Mouse (Mus musculus) liver, embryonic 15.5 days (tissue): ENCODE results near the gene Mrpl16. TPM values are rescaled to one million over a fixed set of nuclear protein-coding genes. Genes with fewer than 3 reads are reported as not detected.
A peak's percentile ranks its signal among the peaks of the same experiment; 100 is the strongest.

Experiments used
- ATAC-seq: fragments of 200-750 bp; cut with Nextera tagmentation; 2 replicates; pipeline ENCODE4 v1.8.0; 2017; ENCODE audit warnings: moderate number of reproducible peaks, mild to moderate bottlenecking, moderate library complexity; ENCODE audit not compliant: insufficient read depth
- H3K27ac ChIP-seq: fragments of 300-500 bp; sonication (generic); replicated peaks from 2 replicates; pipeline ENCODE4 v1.5.1; 2015; ENCODE audit warnings: mild to moderate bottlenecking, inconsistent platforms
- H3K27me3 ChIP-seq: fragments of 300-500 bp; sonication (generic); 2 replicates; pipeline ENCODE4 v1.6.1; 2015; ENCODE audit warnings: mild to moderate bottlenecking, inconsistent platforms
- H3K36me3 ChIP-seq: fragments of 300-500 bp; sonication (generic); replicated peaks from 2 replicates; pipeline ENCODE4 v1.6.1; 2015; ENCODE audit warnings: moderate library complexity, mild to moderate bottlenecking, inconsistent platforms
- H3K4me1 ChIP-seq: fragments of 300-500 bp; sonication (generic); replicated peaks from 2 replicates; pipeline ENCODE4 v1.6.1; 2015; ENCODE audit warnings: inconsistent platforms
- H3K4me2 ChIP-seq: fragments of 300-500 bp; sonication (generic); 2 replicates; pipeline ENCODE4 v1.6.1; 2015; ENCODE audit warnings: moderate library complexity, mild to moderate bottlenecking, inconsistent platforms
- H3K4me3 ChIP-seq: fragments of 300-500 bp; sonication (generic); replicated peaks from 2 replicates; pipeline ENCODE4 v1.5.1; 2015; ENCODE audit warnings: mild to moderate bottlenecking, inconsistent platforms
- H3K9ac ChIP-seq: fragments of 300-500 bp; sonication (generic); 2 replicates; pipeline ENCODE4 v1.6.1; 2015; ENCODE audit warnings: moderate library complexity, mild to moderate bottlenecking, inconsistent platforms
- H3K9me3 ChIP-seq: fragments of 300-500 bp; sonication (generic); replicated peaks from 2 replicates; pipeline ENCODE4 v1.6.1; 2016; ENCODE audit warnings: inconsistent platforms
- WGBS: fragments of 180-500 bp; shearing (Covaris S2); methylation state at CpG from one replicate; pipeline ENCODE4 v1.1.7; 2015; ENCODE audit warnings: mixed read lengths; ENCODE audit not compliant: insufficient replicate concordance; 5-methylcytosine and 5-hydroxymethylcytosine counted together
- polyA plus RNA-seq: library from polyadenylated mRNA; unstranded; fragments of >200 nt; fragmentation: Nextera tagmentation; extraction: Ambion mirVana; gene quantifications from 2 replicates; pipeline ENCODE4 v1.2.1, GENCODE M21; 2015

Gene Mrpl16
- polyA plus RNA-seq, 1 experiment from 2014 or later, result 33.6 TPM

- H3K4me3 ChIP-seq, result no peak overlapping the region
- no peaks in the 10 kb centered on the region for H3K27me3 ChIP-seq
- H3K27ac ChIP-seq, result no peak overlapping the region
- WGBS, result 27% methylated on average over 1 of the region's 1 CpGs
- no peaks in the 10 kb centered on the region for H3K36me3 ChIP-seq
- no peaks in the 10 kb centered on the region for H3K9me3 ChIP-seq
- no peak overlapping the region for H3K4me2 ChIP-seq
- ATAC-seq, result no peak
- no peak overlapping the region for H3K9ac ChIP-seq
- no peaks in the 10 kb centered on the region; the same call in 1 of the 2 replicates for H3K4me1 ChIP-seq
Observed at GRCm38 (mm10) chr19:11804423-11804822, 34.2 kb downstream of the Mrpl16 start.

GRCm38 (mm10) chr19:11807251-11807650, 37.1 kb downstream of the Mrpl16 start:
- no peak for ATAC-seq
- no peaks in the 10 kb centered on the region for H3K36me3 ChIP-seq
- no peak overlapping the region for H3K9ac ChIP-seq
- H3K4me3 ChIP-seq, result no peak overlapping the region
- no peaks in the 10 kb centered on the region for H3K9me3 ChIP-seq
- H3K27me3 ChIP-seq, result no peaks in the 10 kb centered on the region
- H3K4me1 ChIP-seq, result no peaks in the 10 kb centered on the region; the same call in 1 of the 2 replicates
- 4% methylated on average over 2 of the region's 2 CpGs for WGBS
- H3K4me2 ChIP-seq, result no peak overlapping the region
- no peak overlapping the region for H3K27ac ChIP-seq

DNA sequence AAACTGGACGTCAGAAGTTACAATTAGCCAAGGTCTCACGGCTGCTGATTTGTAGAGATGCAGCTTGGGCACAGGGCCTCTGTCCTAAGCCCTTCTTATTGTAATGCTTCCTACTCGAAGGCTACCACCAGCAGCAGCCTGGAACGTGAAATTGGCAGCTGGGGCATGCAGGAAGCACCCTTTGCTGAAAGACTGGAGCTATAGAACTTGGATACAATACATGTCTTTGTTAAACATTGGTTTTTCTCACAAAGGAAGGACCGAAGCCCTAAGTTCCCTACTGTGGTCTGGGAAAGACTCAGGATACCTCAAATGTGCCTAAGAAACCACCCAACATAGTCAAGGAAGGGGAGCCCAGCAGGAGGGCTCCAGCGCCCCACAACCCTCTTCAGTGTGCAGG, 37.6 kb downstream of the Mrpl16 start:
- 28% methylated on average over 6 of the region's 6 CpGs for WGBS
- Histone ChIP-seq H3K27me3 (no peaks in the 10 kb centered on the region), H3K4me3 (no peak overlapping the region), H3K4me2 (no peak overlapping the region), H3K9me3 (no peaks in the 10 kb centered on the region), H3K9ac (no peak overlapping the region), H3K4me1 (no peaks in the 10 kb centered on the region; the same call in 1 of the 2 replicates), H3K27ac (no peak overlapping the region), H3K36me3 (no peaks in the 10 kb centered on the region)
- no peak for ATAC-seq

DNA sequence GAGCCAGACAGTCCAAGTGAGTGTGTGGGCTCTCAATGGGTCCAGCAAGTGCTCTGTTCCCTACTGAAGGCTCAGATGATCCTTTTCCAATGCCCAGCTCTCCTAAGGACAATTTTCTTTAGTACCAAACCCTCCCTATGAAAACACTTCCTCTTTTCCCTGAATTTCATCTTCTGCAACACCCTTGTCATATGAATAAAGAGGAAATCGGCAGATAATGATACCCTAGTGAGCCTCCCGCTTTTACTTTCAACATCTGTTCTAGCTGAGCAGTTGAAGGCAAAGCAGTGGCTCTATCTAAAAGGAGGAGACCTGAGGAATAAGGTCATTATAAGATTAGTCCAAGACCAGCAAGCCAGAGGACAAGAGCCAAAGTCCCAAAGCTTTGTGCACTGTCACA, 38.3 kb downstream of the Mrpl16 start:
- no peak overlapping the region for H3K4me2 ChIP-seq
- H3K27me3 ChIP-seq, result no peaks in the 10 kb centered on the region
- no peak overlapping the region for H3K9ac ChIP-seq
- WGBS, result 21% methylated on average over 2 of the region's 2 CpGs
- H3K27ac ChIP-seq, result no peak overlapping the region
- no peak for ATAC-seq
- no peaks in the 10 kb centered on the region for H3K36me3 ChIP-seq
- H3K9me3 ChIP-seq, result no peaks in the 10 kb centered on the region
- H3K4me3 ChIP-seq, result no peak overlapping the region
- H3K4me1 ChIP-seq, result no peaks in the 10 kb centered on the region; the same call in 1 of the 2 replicates

GRCm38 (mm10) chr19:11810003-11810758, 40.0 kb downstream of the Mrpl16 start:
- no peak overlapping the region for H3K4me2 ChIP-seq
- H3K27me3 ChIP-seq, result 0 out of 2 replicates have a peak, but pooled peaks cover 8% of the 10 kb centered on the region
- no peaks in the 10 kb centered on the region for H3K9me3 ChIP-seq
- H3K4me1 ChIP-seq, result peaks cover 3% of the 10 kb centered on the region; the same call in 1 of the 2 replicates
- WGBS, result 31% methylated on average over 5 of the region's 5 CpGs
- H3K9ac ChIP-seq, result no peak overlapping the region
- ATAC-seq, result no peak
- no peak overlapping the region for H3K4me3 ChIP-seq
- no peak overlapping the region for H3K27ac ChIP-seq
- H3K36me3 ChIP-seq, result no peaks in the 10 kb centered on the region

DNA sequence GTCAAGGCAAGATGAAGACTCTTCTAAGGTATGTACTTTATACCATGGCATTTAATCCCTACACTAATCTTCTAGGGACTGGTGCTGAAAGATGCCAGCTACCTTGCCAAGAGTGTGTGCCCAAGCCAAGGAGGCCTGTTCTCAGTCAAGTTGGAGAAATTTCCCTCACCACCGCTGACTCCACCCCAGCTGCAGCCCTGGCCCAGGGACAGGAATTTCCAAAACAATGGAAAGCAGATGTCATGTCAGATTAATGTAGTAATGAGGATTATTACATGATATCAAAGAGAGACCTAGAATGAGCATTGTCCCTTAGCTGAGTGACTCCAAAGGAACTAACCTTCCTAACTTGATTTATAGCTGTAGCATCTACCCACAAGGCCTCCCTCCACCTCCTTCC, 40.7 kb downstream of the Mrpl16 start:
- Histone ChIP-seq H3K4me1 (peaks cover 3% of the 10 kb centered on the region; the same call in 1 of the 2 replicates), H3K27me3 (peaks cover 13% of the 10 kb centered on the region), H3K27ac (no peak overlapping the region), H3K4me3 (no peak overlapping the region), H3K9me3 (no peaks in the 10 kb centered on the region), H3K4me2 (no peak overlapping the region), H3K9ac (no peak overlapping the region), H3K36me3 (no peaks in the 10 kb centered on the region)
- no peak for ATAC-seq
- 71% methylated on average over 1 of the region's 1 CpGs for WGBS

DNA sequence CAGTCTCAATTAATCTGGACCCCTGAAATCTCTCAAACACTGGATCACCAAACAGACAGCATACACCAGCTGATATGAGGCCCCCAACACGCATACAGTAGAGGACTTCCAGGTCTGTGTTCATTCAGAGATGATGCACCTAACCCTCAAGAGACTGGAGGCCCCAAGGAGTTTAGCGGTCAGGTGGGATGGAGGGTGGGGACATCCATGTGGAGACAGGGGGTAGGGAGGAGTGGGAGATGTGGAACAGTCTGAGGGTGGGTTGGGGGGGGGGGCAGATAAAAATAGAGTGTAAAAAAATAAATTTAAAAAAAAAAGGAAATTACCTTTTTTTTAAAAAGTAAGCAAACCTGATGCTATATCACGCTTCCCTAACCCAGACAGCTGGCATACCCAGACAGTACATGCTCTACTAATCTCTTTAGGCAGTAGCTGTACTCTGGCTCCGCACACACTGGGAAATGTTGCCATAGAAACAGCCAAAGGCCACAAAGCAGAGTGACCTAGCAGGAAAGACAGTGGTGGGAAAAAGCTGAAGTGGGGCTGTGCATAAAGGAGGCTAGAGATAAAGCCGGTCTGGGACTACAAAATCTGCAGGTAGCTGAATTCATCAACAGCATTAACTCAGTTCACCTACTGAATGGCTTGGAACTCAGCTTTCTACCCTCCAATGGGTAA, 41.6 kb downstream of the Mrpl16 start:
- 30% methylated on average over 5 of the region's 5 CpGs for WGBS
- Histone ChIP-seq H3K4me1 (peaks cover 3% of the 10 kb centered on the region; the same call in 1 of the 2 replicates), H3K4me2 (no peak overlapping the region), H3K36me3 (no peaks in the 10 kb centered on the region), H3K9ac (no peak overlapping the region), H3K27me3 (peaks cover 22% of the 10 kb centered on the region), H3K9me3 (no peaks in the 10 kb centered on the region), H3K27ac (no peak overlapping the region), H3K4me3 (no peak overlapping the region)
- ATAC-seq, result peak; percentile 44; the same call in 1 of the 2 replicates

- Histone ChIP-seq H3K9ac (no peak overlapping the region), H3K9me3 (no peaks in the 10 kb centered on the region), H3K4me1 (0 out of 2 replicates have a peak, but pooled peaks cover 3% of the 10 kb centered on the region), H3K27ac (no peak overlapping the region), H3K27me3 (peaks cover 36% of the 10 kb centered on the region), H3K4me3 (no peak overlapping the region), H3K36me3 (no peaks in the 10 kb centered on the region), H3K4me2 (no peak overlapping the region)
- ATAC-seq, result no peak
- 57% methylated on average over 4 of the region's 4 CpGs for WGBS
Observed at GRCm38 (mm10) chr19:11813136-11813535, 42.9 kb downstream of the Mrpl16 start.

GRCm38 (mm10) chr19:11813649-11814048, 43.5 kb downstream of the Mrpl16 start:
- Histone ChIP-seq H3K4me3 (no peak overlapping the region), H3K9me3 (no peaks in the 10 kb centered on the region), H3K27ac (no peak overlapping the region), H3K4me1 (peaks cover 7% of the 10 kb centered on the region; the same call in 1 of the 2 replicates), H3K36me3 (no peaks in the 10 kb centered on the region), H3K4me2 (no peak overlapping the region), H3K9ac (no peak overlapping the region), H3K27me3 (peaks cover 41% of the 10 kb centered on the region)
- 20% methylated on average over 8 of the region's 8 CpGs for WGBS
- no peak for ATAC-seq

DNA sequence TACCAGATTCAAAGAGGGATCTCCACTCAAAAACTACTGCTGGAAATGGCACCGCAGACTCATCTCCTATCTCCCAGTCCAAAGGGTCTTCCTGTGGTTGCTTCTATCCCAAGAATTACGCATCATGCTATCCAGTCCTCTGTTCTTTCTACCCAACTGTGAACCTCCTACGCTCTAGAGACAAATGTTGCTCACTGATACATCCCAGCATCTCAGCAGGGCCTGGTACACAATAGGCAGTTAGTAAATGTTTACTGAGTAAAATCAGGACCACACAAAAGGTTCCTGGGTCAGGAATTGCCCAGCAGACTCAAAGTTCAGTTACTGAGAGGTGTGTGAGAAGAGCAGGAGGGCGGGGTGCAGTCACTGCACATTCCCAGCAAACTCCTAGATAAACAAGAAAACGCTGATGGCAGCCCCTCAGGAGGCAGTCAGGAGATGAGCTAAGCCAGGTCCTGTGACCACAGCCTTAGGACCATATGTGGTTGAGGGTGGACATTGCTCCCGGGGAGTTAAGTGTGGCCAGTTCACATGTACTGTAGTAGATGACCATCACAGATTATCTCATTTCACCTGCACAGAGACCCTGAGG, 44.6 kb downstream of the Mrpl16 start:
- H3K4me1 ChIP-seq, result peaks cover 16% of the 10 kb centered on the region
- no peaks in the 10 kb centered on the region for H3K9me3 ChIP-seq
- 53% methylated on average over 6 of the region's 6 CpGs for WGBS
- no peak overlapping the region for H3K9ac ChIP-seq
- no peak overlapping the region for H3K4me3 ChIP-seq
- peaks cover 53% of the 10 kb centered on the region for H3K27me3 ChIP-seq
- H3K4me2 ChIP-seq, result no peak overlapping the region
- H3K36me3 ChIP-seq, result no peaks in the 10 kb centered on the region
- H3K27ac ChIP-seq, result no peak overlapping the region
- ATAC-seq, result no peak

DNA sequence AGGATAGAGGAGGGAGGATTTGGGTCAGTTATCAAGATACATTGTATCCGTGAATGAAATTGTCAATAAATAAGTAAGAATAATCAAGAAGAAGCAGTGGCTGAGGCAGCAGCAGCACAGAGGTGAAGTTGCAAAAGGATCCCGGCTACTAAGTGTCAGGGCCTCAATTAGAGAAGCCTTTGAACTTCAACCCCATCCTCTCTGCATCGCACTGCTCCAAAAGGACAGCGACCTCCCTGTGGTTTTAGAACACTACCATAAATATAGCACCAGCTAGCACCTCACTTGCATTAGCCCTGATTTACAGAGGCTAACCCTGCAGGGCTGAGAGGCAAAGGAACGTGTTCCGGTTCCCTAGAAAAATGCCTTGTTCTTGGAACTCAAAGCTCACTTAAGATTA, 46.5 kb downstream of the Mrpl16 start:
- Histone ChIP-seq H3K27me3 (peaks cover 62% of the 10 kb centered on the region), H3K4me2 (no peak overlapping the region), H3K9me3 (no peaks in the 10 kb centered on the region), H3K9ac (no peak overlapping the region), H3K27ac (no peak overlapping the region), H3K36me3 (no peaks in the 10 kb centered on the region), H3K4me3 (no peak overlapping the region), H3K4me1 (peaks cover 16% of the 10 kb centered on the region)
- 49% methylated on average over 6 of the region's 6 CpGs for WGBS
- no peak for ATAC-seq
